In genomic region chr17:66869581-66870002, GRCm38 (mm10) we compare ENCODE assay signal across 8 mouse cellular contexts.
DNase-seq lines count a peak whose midpoint lies in the region; ATAC-seq lines count a peak whose summit lies in the region.

No protein-coding gene starts in this region.

- peak overlapping the region; percentile 26 for H3K4me2 ChIP-seq in kidney, embryonic 14.5 days (replicated peaks; ENCODE audit: low read depth, low read length)
- H3K4me2 ChIP-seq in hindbrain, embryonic 16.5 days (ENCODE audit: low read length), result peak overlapping the region; percentile 43
- peak overlapping the region; percentile 43 for H3K4me2 ChIP-seq in neural tube, embryonic 15.5 days

- ATAC-seq in kidney, embryonic 14.5 days (ENCODE audit: low FRiP score, low TSS enrichment), result 0 out of 2 replicates have a peak, but pooled peaks have one; percentile 76
- peak; percentile 82 for ATAC-seq in hindbrain, embryonic 16.5 days
- peak; percentile 85 for ATAC-seq in neural tube, embryonic 15.5 days (ENCODE audit: low FRiP score)

- no peak for DNase-seq in kidney, postnatal 36 days
- peak; percentile 29 for DNase-seq in forebrain, embryonic 10.5 days (ENCODE audit: extremely low spot score, low spot score)
- DNase-seq in cerebellum, adult 9-10 months, result no peak
- no peak for DNase-seq in B cell, adult 2 months
- DNase-seq in liver, result no peak

- H3K27me3 ChIP-seq in kidney, embryonic 14.5 days (ENCODE audit: control insufficient read depth, insufficient read depth, low read length), result no peaks in the 10 kb centered on the region
- no peaks in the 10 kb centered on the region for H3K27me3 ChIP-seq in forebrain, embryonic 10.5 days (ENCODE audit: poor library complexity, severe bottlenecking)
- H3K27me3 ChIP-seq in hindbrain, embryonic 16.5 days (replicated peaks; ENCODE audit: control insufficient read depth, insufficient read depth, low read length), result no peaks in the 10 kb centered on the region
- H3K27me3 ChIP-seq in neural tube, embryonic 15.5 days (replicated peaks), result no peaks in the 10 kb centered on the region

- no peaks in the 10 kb centered on the region for H3K36me3 ChIP-seq in kidney, embryonic 14.5 days (ENCODE audit: control insufficient read depth, insufficient read depth, low read length)
- H3K36me3 ChIP-seq in forebrain, embryonic 10.5 days (replicated peaks), result no peaks in the 10 kb centered on the region
- H3K36me3 ChIP-seq in hindbrain, embryonic 16.5 days (ENCODE audit: control insufficient read depth, insufficient read depth, low read length), result no peaks in the 10 kb centered on the region
- no peaks in the 10 kb centered on the region for H3K36me3 ChIP-seq in neural tube, embryonic 15.5 days

- peaks cover 16% of the 10 kb centered on the region; the same call in 1 of the 2 replicates for H3K4me1 ChIP-seq in kidney, embryonic 14.5 days (ENCODE audit: control insufficient read depth, insufficient read depth, low read length)
- H3K4me1 ChIP-seq in forebrain, embryonic 10.5 days, result peaks cover 37% of the 10 kb centered on the region
- peaks cover 6% of the 10 kb centered on the region; the same call in 1 of the 2 replicates for H3K4me1 ChIP-seq in hindbrain, embryonic 16.5 days (ENCODE audit: control insufficient read depth, insufficient read depth, low read depth, low read length)
- H3K4me1 ChIP-seq in neural tube, embryonic 15.5 days, result peaks cover 27% of the 10 kb centered on the region

- WGBS in kidney, embryonic 14.5 days, result 39% methylated on average over 13 of the region's 13 CpGs
- WGBS in forebrain, embryonic 10.5 days, result 70% methylated on average over 13 of the region's 13 CpGs
- WGBS in hindbrain, embryonic 16.5 days, result 29% methylated on average over 13 of the region's 13 CpGs
- 17% methylated on average over 13 of the region's 13 CpGs for WGBS in neural tube, embryonic 15.5 days

- H3K27ac ChIP-seq in kidney, embryonic 14.5 days (ENCODE audit: low read depth, low read length), result no peak overlapping the region
- H3K27ac ChIP-seq in forebrain, embryonic 10.5 days, result peak overlapping the region; percentile 40
- H3K27ac ChIP-seq in hindbrain, embryonic 16.5 days (ENCODE audit: low read depth, low read length), result peak overlapping the region; percentile 3; the same call in 1 of the 2 replicates
- H3K27ac ChIP-seq in neural tube, embryonic 15.5 days (replicated peaks), result peak overlapping the region; percentile 72

- no peaks in the 10 kb centered on the region for H3K9me3 ChIP-seq in kidney, embryonic 14.5 days (ENCODE audit: control insufficient read depth, low read length)
- H3K9me3 ChIP-seq in forebrain, embryonic 10.5 days, result no peaks in the 10 kb centered on the region
- H3K9me3 ChIP-seq in hindbrain, embryonic 16.5 days (ENCODE audit: control insufficient read depth, low read length), result no peaks in the 10 kb centered on the region
- H3K9me3 ChIP-seq in neural tube, embryonic 15.5 days (replicated peaks), result no peaks in the 10 kb centered on the region

- H3K4me3 ChIP-seq in kidney, embryonic 14.5 days (ENCODE audit: low read length), result no peak overlapping the region
- H3K4me3 ChIP-seq in forebrain, embryonic 10.5 days, result no peak overlapping the region; the same call in 1 of the 2 replicates
- H3K4me3 ChIP-seq in hindbrain, embryonic 16.5 days (ENCODE audit: low read length), result no peak overlapping the region
- H3K4me3 ChIP-seq in neural tube, embryonic 15.5 days (replicated peaks), result no peak overlapping the region

- H3K9ac ChIP-seq in kidney, embryonic 14.5 days (ENCODE audit: low read depth, low read length), result no peak overlapping the region
- H3K9ac ChIP-seq in hindbrain, embryonic 16.5 days (ENCODE audit: low read depth, low read length), result no peak overlapping the region
- H3K9ac ChIP-seq in neural tube, embryonic 15.5 days (replicated peaks), result no peak overlapping the region
